Mouse (Mus musculus): Measurements from ENCODE around the gene 4930470P17Rik. TPM values are rescaled to one million over a fixed set of nuclear protein-coding genes. Genes with fewer than 3 reads are reported as not detected.

Gene 4930470P17Rik
- polyA plus RNA-seq, 1 experiment = not detected

- no peak for TF ChIP-seq POLR2A (IDR thresholded peaks at IDR 0.05; ENCODE audit: borderline replicate concordance, extremely low read depth, insufficient read depth, insufficient read length, poor library complexity, severe bottlenecking)
- no peak for TF ChIP-seq CTCF (IDR thresholded peaks at IDR 0.05; ENCODE audit: borderline replicate concordance, extremely low read depth, insufficient read depth, insufficient read length)
- DNase-seq (ENCODE audit: low read depth) = peak; percentile 40
Measured at GRCm38 (mm10) chr2:170576077-170576476, 25.7 kb downstream of the 4930470P17Rik start.

GRCm38 (mm10) chr2:170564995-170565394, 36.8 kb downstream of the 4930470P17Rik start:
- TF ChIP-seq CTCF (IDR thresholded peaks at IDR 0.05; ENCODE audit: borderline replicate concordance, extremely low read depth, insufficient read depth, insufficient read length) (no peak), POLR2A (IDR thresholded peaks at IDR 0.05; ENCODE audit: borderline replicate concordance, extremely low read depth, insufficient read depth, insufficient read length, poor library complexity, severe bottlenecking) (no peak)

GRCm38 (mm10) chr2:170563956-170564855, 37.6 kb downstream of the 4930470P17Rik start:
- no peak for TF ChIP-seq POLR2A (IDR thresholded peaks at IDR 0.05; ENCODE audit: borderline replicate concordance, extremely low read depth, insufficient read depth, insufficient read length, poor library complexity, severe bottlenecking)
- no peak for TF ChIP-seq CTCF (IDR thresholded peaks at IDR 0.05; ENCODE audit: borderline replicate concordance, extremely low read depth, insufficient read depth, insufficient read length)
- DNase-seq (ENCODE audit: low read depth) = no peak

More at GRCm38 (mm10) chr2:170564995-170565394, 36.8 kb downstream of the 4930470P17Rik start:
- no peak for DNase-seq (ENCODE audit: low read depth)

GRCm38 (mm10) chr2:170552088-170552487, 49.7 kb downstream of the 4930470P17Rik start:
- peak; percentile 75 for DNase-seq (ENCODE audit: low read depth)
- TF ChIP-seq CTCF (IDR thresholded peaks at IDR 0.05; ENCODE audit: borderline replicate concordance, extremely low read depth, insufficient read depth, insufficient read length) = no peak
- no peak for TF ChIP-seq POLR2A (IDR thresholded peaks at IDR 0.05; ENCODE audit: borderline replicate concordance, extremely low read depth, insufficient read depth, insufficient read length, poor library complexity, severe bottlenecking)

DNA sequence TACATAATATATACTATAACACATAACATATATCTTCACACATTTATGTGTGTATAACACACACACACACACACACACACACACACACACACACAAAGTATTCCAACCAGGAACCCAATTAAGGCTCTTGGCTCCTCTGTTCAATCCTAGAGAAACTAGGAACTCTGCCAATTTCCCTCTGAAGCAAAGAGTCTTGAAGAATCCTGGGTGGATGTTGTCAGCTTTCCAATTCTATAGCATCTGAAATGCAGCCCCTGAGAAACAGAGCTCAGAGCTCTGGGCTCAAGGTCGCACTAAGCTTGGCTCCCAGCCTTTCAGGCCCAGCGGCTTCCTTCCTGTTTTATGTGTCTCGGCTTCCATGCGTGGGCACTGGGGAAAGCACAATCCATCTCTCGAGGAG, 51.6 kb downstream of the 4930470P17Rik start:
- TF ChIP-seq CTCF (IDR thresholded peaks at IDR 0.05; ENCODE audit: borderline replicate concordance, extremely low read depth, insufficient read depth, insufficient read length) = no peak
- TF ChIP-seq POLR2A (IDR thresholded peaks at IDR 0.05; ENCODE audit: borderline replicate concordance, extremely low read depth, insufficient read depth, insufficient read length, poor library complexity, severe bottlenecking) = no peak
- DNase-seq (ENCODE audit: low read depth) = peak; percentile 99

GRCm38 (mm10) chr2:170549146-170549545, 52.7 kb downstream of the 4930470P17Rik start:
- no peak for TF ChIP-seq POLR2A (IDR thresholded peaks at IDR 0.05; ENCODE audit: borderline replicate concordance, extremely low read depth, insufficient read depth, insufficient read length, poor library complexity, severe bottlenecking)
- TF ChIP-seq CTCF (IDR thresholded peaks at IDR 0.05; ENCODE audit: borderline replicate concordance, extremely low read depth, insufficient read depth, insufficient read length) = no peak
- peak; percentile 60 for DNase-seq (ENCODE audit: low read depth)

DNA sequence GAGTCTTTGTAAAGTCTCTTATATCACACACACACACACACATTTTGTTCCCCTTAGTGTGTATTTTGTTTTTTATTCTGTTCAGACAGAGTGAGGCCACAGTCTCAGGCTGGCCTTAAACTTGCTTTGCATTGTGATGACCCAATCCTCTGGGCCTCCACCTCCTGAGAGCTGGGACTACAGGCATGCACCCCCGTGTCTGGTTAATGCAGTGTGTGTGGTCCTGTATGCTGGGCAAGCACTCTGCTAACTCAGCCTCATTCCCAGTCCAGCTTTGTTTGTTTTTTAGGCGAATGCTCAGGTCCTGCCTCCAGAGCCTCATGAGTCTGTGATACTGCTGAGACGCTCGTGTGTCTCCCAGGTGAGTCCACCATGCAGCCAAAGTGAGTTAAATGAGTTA, 53.8 kb downstream of the 4930470P17Rik start:
- DNase-seq (ENCODE audit: low read depth) = no peak
- TF ChIP-seq POLR2A (IDR thresholded peaks at IDR 0.05; ENCODE audit: borderline replicate concordance, extremely low read depth, insufficient read depth, insufficient read length, poor library complexity, severe bottlenecking) = no peak
- TF ChIP-seq CTCF (IDR thresholded peaks at IDR 0.05; ENCODE audit: borderline replicate concordance, extremely low read depth, insufficient read depth, insufficient read length) = no peak

DNA sequence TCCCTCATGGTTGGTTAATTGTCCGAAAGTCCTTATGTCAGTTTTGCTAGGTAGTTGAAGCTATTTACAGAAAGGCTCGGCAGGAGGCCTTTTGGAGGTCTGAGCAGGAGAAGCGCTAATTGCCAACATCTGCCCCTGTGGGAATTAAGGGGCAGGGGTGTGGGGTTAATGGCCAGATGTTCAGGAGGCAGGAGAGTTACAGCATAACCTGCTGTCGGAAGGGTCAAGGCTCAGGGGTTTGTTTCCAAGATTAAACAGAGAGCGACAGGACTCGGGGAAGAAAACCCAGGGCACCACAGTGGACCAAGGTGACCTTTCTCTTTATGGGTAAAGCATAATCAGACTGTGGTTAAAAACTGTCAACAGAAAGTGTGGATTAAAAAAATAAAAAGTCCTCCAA, 54.3 kb downstream of the 4930470P17Rik start:
- peak; percentile 46 for DNase-seq (ENCODE audit: low read depth)
- TF ChIP-seq CTCF (IDR thresholded peaks at IDR 0.05; ENCODE audit: borderline replicate concordance, extremely low read depth, insufficient read depth, insufficient read length) (no peak), POLR2A (IDR thresholded peaks at IDR 0.05; ENCODE audit: borderline replicate concordance, extremely low read depth, insufficient read depth, insufficient read length, poor library complexity, severe bottlenecking) (no peak)

GRCm38 (mm10) chr2:170545745-170546144, 56.1 kb downstream of the 4930470P17Rik start:
- no peak for DNase-seq (ENCODE audit: low read depth)

GRCm38 (mm10) chr2:170544950-170545349, 56.9 kb downstream of the 4930470P17Rik start:
- DNase-seq (ENCODE audit: low read depth) = no peak
- TF ChIP-seq CTCF (IDR thresholded peaks at IDR 0.05; ENCODE audit: borderline replicate concordance, extremely low read depth, insufficient read depth, insufficient read length) (no peak), POLR2A (IDR thresholded peaks at IDR 0.05; ENCODE audit: borderline replicate concordance, extremely low read depth, insufficient read depth, insufficient read length, poor library complexity, severe bottlenecking) (no peak)

More at GRCm38 (mm10) chr2:170545745-170546144, 56.1 kb downstream of the 4930470P17Rik start:
- TF ChIP-seq CTCF (IDR thresholded peaks at IDR 0.05; ENCODE audit: borderline replicate concordance, extremely low read depth, insufficient read depth, insufficient read length) = no peak
- TF ChIP-seq POLR2A (IDR thresholded peaks at IDR 0.05; ENCODE audit: borderline replicate concordance, extremely low read depth, insufficient read depth, insufficient read length, poor library complexity, severe bottlenecking) = no peak

DNA sequence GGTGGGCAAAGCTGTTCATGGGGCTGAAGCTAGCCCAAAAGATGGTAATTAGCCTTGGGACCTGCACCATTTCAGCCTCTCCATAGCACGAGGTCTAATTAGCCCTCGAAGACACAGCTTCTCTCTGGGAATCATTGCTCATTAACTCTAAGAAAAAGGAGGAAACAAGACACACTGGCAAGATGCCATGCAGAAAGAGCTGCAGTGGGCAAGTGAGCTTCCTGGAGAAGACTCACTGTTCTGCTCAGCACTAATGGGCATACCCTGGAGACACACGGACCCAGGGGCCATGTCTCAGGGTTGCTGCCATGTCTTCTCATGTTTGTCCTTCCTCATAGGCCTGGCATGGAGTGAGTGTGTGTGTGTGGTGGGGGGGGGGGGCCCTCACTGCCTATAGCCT, 57.7 kb downstream of the 4930470P17Rik start:
- DNase-seq (ENCODE audit: low read depth) = peak; percentile 78
- no peak for TF ChIP-seq CTCF (IDR thresholded peaks at IDR 0.05; ENCODE audit: borderline replicate concordance, extremely low read depth, insufficient read depth, insufficient read length)
- TF ChIP-seq POLR2A (IDR thresholded peaks at IDR 0.05; ENCODE audit: borderline replicate concordance, extremely low read depth, insufficient read depth, insufficient read length, poor library complexity, severe bottlenecking) = no peak
